Mouse (Mus musculus) neural tube, embryonic 13.5 days (tissue): Measurements from ENCODE around the gene Tcf12. TPM values are rescaled to one million over a fixed set of nuclear protein-coding genes. Genes with fewer than 3 reads are reported as not detected.

ENCODE experiments used
- ATAC-seq: fragments of 200-750 bp; cut with Nextera tagmentation; 2 replicates; pipeline ENCODE4 v1.8.0; 2017; ENCODE audit warnings: low read depth, mild to moderate bottlenecking, moderate TSS enrichment, moderate library complexity
- H3K27ac ChIP-seq: fragments of 300-500 bp; sonication (generic); replicated peaks from 2 replicates; pipeline ENCODE4 v1.5.1; 2015; ENCODE audit warnings: moderate library complexity, mild to moderate bottlenecking, inconsistent platforms
- H3K27me3 ChIP-seq: fragments of 300-500 bp; sonication (generic); 2 replicates; pipeline ENCODE4 v1.6.1; 2015; ENCODE audit warnings: mild to moderate bottlenecking, inconsistent platforms
- H3K36me3 ChIP-seq: fragments of 300-500 bp; sonication (generic); 2 replicates; pipeline ENCODE4 v1.6.1; 2015; ENCODE audit warnings: mild to moderate bottlenecking, inconsistent platforms
- H3K4me1 ChIP-seq: fragments of 300-500 bp; sonication (generic); replicated peaks from 2 replicates; pipeline ENCODE4 v1.6.1; 2015; ENCODE audit warnings: inconsistent platforms
- H3K4me2 ChIP-seq: fragments of 300-500 bp; sonication (generic); 2 replicates; pipeline ENCODE4 v1.6.1; 2015; ENCODE audit warnings: inconsistent platforms, mild to moderate bottlenecking, moderate library complexity
- H3K4me3 ChIP-seq: fragments of 300-500 bp; sonication (generic); 2 replicates; pipeline ENCODE4 v1.5.1; 2015; ENCODE audit warnings: mild to moderate bottlenecking, inconsistent platforms
- H3K9ac ChIP-seq: fragments of 300-500 bp; sonication (generic); 2 replicates; pipeline ENCODE4 v1.6.1; 2015; ENCODE audit warnings: moderate library complexity, mild to moderate bottlenecking, inconsistent platforms
- H3K9me3 ChIP-seq: fragments of 300-500 bp; sonication (generic); 2 replicates; pipeline ENCODE4 v1.6.1; 2016; ENCODE audit warnings: inconsistent platforms
- WGBS: fragments of 180-500 bp; shearing (Covaris S2); methylation state at CpG from one replicate; pipeline ENCODE4 v1.1.7; 2015; 5-methylcytosine and 5-hydroxymethylcytosine counted together
- polyA plus RNA-seq: library from polyadenylated mRNA; unstranded; fragments of >200 nt; fragmentation: Nextera tagmentation; extraction: Ambion mirVana; gene quantifications from 2 replicates; pipeline ENCODE4 v1.2.1, GENCODE M21; 2015

Gene Tcf12
- 120 and 121 TPM in 2 replicates for polyA plus RNA-seq

DNA sequence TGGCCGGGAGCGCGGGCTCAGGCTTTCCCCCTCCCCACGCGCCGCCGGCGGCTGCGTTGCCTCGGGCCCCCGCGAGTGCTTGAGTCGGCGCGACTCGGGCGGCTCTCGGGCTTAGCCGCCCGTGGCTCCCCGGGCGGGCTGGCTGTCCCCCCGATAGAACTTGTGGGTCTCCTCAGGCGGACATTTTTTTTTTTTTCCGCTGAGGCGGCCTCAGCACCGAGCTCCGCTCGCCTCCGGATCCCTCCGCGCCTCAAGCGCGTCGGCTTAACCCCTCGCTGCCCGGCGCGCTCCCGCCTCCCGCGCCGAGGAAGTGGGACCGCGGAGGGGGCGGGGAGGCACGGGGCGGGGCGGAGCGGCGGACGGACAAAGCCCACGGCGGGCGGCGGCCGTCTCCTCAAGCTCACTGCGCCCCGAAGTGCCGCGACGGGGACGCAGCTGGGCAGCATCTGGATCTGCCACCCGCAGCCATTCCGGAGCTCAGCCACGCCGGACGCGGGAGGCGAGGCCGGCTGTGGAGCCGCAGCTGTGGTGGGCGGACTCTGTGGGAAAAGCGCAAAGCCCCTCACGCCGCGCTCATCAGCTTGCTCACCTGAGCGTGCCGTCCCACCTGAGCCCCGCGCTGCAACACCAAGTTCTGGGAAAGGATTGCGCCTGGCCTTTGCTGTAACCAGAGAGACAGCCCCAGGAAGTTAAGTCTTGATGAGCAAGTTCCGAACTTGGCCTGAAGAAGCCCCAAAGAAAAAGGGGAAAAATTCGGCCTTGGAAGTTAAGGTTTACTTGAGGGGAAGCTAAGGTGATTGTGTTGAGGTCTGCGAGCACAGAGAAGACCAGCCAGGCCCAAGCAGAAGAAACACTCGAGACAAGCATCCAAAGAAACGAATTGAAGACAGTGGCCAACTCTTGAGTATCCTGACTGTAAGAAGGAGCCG lies at the start of gene Tcf12:
Gene Tcf12 (minus strand): TSS at position 250 of the 929 bp plus-strand sequence.
- Histone ChIP-seq H3K27ac (peak within 1 kb of the TSS; percentile 98), H3K4me1 (peaks cover 31% of the 10 kb centered on the region), H3K36me3 (no peaks in the 10 kb centered on the region), H3K4me3 (peak within 1 kb of the TSS; percentile 89), H3K9me3 (no peaks in the 10 kb centered on the region), H3K9ac (peak within 1 kb of the TSS; percentile 99), H3K27me3 (no peaks in the 10 kb centered on the region), H3K4me2 (peak within 1 kb of the TSS; percentile 79)
- ATAC-seq, result peak; percentile 89
- WGBS, result 2% methylated on average over 83 of the region's 88 CpGs

DNA sequence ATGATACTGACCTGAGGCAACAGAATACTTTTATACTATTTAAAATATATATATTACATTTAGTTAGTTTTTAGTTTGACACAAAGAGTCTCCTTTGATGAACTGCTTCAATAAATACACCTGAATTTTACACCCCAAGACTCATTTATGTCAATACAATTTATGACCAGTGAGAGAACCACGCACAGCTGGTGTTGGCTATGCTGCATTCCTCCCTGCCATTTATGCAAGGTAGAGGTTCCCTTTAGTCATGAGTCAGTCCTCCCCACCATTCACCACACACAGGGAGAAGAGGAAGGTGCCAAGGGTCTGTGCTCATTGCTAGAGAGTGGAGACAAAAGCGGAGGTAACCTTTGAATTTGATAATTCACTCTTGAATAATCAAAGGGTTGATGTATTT lies 46.7 kb upstream of the Tcf12 start:
- no peak overlapping the region for H3K4me3 ChIP-seq
- no peak overlapping the region for H3K27ac ChIP-seq
- no peak overlapping the region for H3K4me2 ChIP-seq
- WGBS, result 54% methylated on average over 2 of the region's 2 CpGs
- no peak for ATAC-seq
- H3K9me3 ChIP-seq, result no peaks in the 10 kb centered on the region
- no peaks in the 10 kb centered on the region for H3K27me3 ChIP-seq
- H3K4me1 ChIP-seq, result peaks cover 20% of the 10 kb centered on the region
- no peaks in the 10 kb centered on the region for H3K36me3 ChIP-seq
- H3K9ac ChIP-seq, result no peak overlapping the region

DNA sequence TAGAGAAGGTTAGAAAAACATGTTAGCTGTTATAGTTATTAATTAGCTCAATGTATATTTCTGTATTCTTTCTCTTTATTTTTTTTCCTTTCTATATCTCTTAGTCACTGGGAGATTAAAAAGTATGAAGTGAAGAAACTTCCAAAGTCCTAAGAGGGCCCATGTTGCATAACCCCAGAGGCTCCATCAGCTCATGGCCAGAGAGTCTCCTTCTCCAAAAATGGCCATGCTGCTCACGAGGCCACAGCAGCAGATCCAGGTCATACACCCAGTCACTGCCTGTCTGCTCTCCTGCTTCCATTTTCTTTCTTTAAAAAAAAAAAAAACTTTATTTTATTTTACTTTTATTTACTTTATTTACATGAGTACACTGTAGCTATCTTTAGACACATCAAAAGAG lies 45.4 kb upstream of the Tcf12 start:
- WGBS, result 87% methylated on average over 1 of the region's 1 CpGs
- peaks cover 20% of the 10 kb centered on the region for H3K4me1 ChIP-seq

DNA sequence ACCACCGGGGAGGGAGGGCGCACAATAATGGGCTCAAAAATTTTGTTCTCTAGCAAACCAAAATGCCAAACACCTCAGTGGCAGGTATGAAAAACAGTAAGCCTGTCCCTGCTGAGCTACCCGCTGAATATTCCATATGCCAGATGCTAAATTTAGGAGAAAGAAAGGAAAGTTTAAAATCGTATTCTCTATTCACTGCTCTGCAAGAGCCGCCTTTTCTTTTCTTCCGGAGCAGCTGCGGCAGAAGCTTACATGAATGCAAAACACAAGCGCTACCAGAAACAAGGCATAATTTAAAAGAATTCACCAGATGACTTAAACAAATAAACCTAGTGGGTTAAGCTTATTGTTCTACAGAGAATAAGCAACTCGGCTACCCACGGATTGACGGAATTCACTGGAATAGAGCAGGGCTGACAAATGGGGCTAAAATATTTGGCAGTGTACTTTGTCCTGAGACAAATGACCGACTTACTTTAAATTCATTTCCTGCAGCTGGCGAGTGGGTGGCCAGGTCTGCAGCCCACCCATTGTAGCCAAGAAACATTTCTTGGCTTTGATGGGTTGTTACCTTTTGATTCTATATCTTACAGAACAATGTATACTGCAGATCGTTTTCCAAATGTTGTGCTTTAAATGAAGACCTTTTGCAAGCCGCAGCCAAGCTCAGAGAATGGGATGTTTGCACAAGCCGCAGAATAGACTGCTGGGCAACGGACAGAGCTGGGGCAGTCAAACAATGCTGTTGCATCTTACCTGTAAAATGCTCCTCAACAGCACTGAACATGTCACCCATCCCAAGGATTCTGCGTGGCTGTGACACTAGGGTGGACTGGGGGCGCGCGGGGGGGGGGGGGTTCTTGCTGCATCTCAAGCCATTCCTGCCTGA lies 43.8 kb upstream of the Tcf12 start:
- peak; percentile 23; the same call in 1 of the 2 replicates for ATAC-seq
- Histone ChIP-seq H3K27ac (peak overlapping the region; percentile 47; the same call in 1 of the 2 replicates), H3K27me3 (no peaks in the 10 kb centered on the region), H3K4me2 (peak overlapping the region; percentile 57), H3K9ac (peak overlapping the region; percentile 65), H3K4me1 (peaks cover 20% of the 10 kb centered on the region), H3K36me3 (no peaks in the 10 kb centered on the region), H3K9me3 (no peaks in the 10 kb centered on the region), H3K4me3 (peak overlapping the region; percentile 27)
- WGBS, result 17% methylated on average over 21 of the region's 21 CpGs

More for the DNA sequence above, 45.4 kb upstream of the Tcf12 start:
- no peak overlapping the region for H3K9ac ChIP-seq
- no peak overlapping the region for H3K4me2 ChIP-seq
- no peak overlapping the region for H3K27ac ChIP-seq
- H3K27me3 ChIP-seq, result no peaks in the 10 kb centered on the region
- H3K9me3 ChIP-seq, result no peaks in the 10 kb centered on the region
- H3K36me3 ChIP-seq, result no peaks in the 10 kb centered on the region
- no peak overlapping the region for H3K4me3 ChIP-seq
- no peak for ATAC-seq

DNA sequence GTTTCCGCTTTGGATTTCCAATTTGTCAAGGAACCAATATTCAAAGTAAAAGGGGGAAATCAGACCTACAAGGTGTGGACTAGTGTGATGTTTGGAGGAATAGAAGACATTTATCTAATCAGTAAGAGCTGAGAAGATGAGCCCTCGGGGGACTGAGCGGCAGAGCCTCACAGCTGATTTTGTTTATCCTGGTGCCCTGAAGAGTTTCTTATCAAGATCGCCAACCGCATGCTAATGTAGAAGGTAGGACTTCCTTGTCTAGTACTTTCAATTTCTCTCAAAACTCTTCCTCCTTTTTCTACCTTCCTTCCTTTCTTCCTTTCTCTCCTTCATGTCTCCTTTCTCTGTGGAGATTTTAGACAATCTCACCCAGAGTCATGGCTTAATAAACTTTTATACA lies 32.5 kb upstream of the Tcf12 start:
- H3K27ac ChIP-seq, result no peak overlapping the region
- no peak overlapping the region for H3K4me3 ChIP-seq
- no peak overlapping the region for H3K4me2 ChIP-seq
- no peak overlapping the region for H3K9ac ChIP-seq
- no peaks in the 10 kb centered on the region for H3K36me3 ChIP-seq
- H3K27me3 ChIP-seq, result no peaks in the 10 kb centered on the region
- WGBS, result 90% methylated on average over 5 of the region's 5 CpGs
- H3K4me1 ChIP-seq, result no peaks in the 10 kb centered on the region
- H3K9me3 ChIP-seq, result no peaks in the 10 kb centered on the region
- ATAC-seq, result no peak

DNA sequence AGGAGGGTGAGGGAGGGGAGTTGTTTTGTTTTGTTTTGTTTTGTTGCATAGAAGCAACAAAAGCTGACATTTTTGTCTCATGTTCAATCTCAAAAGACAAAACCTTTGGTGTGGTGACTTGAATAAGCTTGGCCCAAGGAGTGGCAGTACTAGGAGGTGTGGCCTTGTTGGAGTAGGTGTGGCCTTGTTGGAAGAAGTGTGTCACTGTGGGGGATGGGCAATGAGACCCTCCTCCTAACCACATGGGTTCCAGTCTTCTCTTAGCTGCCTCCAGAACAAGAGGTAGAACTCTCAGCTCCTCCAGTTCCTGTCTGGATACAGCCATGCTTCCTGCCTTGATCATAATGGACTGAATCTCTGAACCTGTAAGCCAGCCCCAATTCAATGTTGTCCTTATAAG lies 26.2 kb upstream of the Tcf12 start:
- Histone ChIP-seq H3K27ac (no peak overlapping the region), H3K27me3 (no peaks in the 10 kb centered on the region), H3K36me3 (no peaks in the 10 kb centered on the region), H3K9me3 (no peaks in the 10 kb centered on the region), H3K9ac (no peak overlapping the region), H3K4me3 (no peak overlapping the region), H3K4me1 (peaks cover 8% of the 10 kb centered on the region; the same call in 1 of the 2 replicates), H3K4me2 (no peak overlapping the region)
- ATAC-seq, result no peak

DNA sequence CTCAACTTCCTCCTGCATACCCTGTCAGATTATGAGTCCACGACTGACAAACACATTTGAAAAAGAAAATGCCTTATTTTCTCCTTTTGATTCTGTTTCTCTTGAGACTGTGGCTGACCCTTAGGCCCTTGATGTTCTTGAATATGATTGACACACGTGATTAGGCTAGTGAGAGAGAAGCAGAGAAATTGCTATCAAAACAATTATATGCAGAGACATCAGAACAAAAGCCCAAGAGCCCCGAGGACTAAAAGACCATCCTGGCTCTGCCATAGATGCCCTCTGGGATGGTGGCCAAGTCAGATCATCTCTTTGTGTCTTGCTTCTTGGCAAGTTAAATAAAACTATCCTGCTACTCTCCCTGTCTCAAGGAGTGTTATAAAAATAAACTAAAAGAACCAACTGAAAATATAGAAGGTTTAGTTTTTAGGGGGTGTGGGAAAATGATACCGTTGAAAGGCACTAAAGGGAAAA lies 22.1 kb upstream of the Tcf12 start:
- no peaks in the 10 kb centered on the region for H3K27me3 ChIP-seq
- peak overlapping the region; percentile 91 for H3K27ac ChIP-seq
- H3K9ac ChIP-seq, result peak overlapping the region; percentile 77
- peak overlapping the region; percentile 55 for H3K4me3 ChIP-seq
- H3K4me1 ChIP-seq, result peaks cover 14% of the 10 kb centered on the region
- no peaks in the 10 kb centered on the region for H3K36me3 ChIP-seq
- H3K9me3 ChIP-seq, result no peaks in the 10 kb centered on the region
- ATAC-seq, result no peak
- H3K4me2 ChIP-seq, result peak overlapping the region; percentile 89
- 46% methylated on average over 4 of the region's 4 CpGs for WGBS

DNA sequence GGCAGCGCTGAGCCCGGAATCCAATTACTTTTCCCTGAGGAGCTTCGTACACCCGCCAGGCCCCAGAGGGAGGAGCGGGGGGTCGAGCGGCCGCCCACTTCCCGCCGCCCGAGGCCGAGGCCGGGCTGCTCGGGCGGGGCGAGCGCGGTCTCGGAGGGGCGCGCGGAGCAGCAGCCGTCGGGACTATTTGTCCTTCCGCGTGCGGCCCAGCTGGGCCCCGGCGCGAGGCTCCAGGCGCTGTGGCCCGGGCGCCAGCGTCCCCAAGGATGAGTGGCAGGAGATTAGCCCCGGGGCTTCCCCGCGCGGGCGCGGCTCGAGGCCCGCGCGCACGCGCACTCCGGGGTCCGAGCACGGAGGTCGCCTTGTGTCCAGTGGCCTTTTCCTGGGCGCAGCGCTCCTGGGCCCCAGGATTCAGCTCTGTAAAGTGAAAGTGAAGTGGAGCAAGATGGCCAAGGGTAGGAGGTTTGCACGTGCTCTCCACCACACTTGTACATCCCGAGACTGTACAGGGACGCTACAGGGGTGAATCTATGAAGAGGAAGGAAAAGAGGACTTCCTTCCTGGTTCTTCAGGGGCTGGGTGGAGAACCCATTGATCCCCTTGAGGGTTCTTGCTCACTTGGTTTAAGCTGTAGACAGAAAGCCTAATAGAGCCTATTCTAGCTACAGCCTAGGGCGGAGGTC lies 21.6 kb upstream of the Tcf12 start:
- Histone ChIP-seq H3K4me1 (peaks cover 14% of the 10 kb centered on the region), H3K4me3 (peak overlapping the region; percentile 55), H3K4me2 (peak overlapping the region; percentile 89), H3K27ac (peak overlapping the region; percentile 91), H3K9me3 (no peaks in the 10 kb centered on the region), H3K27me3 (no peaks in the 10 kb centered on the region), H3K9ac (peak overlapping the region; percentile 77), H3K36me3 (no peaks in the 10 kb centered on the region)
- ATAC-seq, result peak; percentile 90
- 3% methylated on average over 55 of the region's 56 CpGs for WGBS

DNA sequence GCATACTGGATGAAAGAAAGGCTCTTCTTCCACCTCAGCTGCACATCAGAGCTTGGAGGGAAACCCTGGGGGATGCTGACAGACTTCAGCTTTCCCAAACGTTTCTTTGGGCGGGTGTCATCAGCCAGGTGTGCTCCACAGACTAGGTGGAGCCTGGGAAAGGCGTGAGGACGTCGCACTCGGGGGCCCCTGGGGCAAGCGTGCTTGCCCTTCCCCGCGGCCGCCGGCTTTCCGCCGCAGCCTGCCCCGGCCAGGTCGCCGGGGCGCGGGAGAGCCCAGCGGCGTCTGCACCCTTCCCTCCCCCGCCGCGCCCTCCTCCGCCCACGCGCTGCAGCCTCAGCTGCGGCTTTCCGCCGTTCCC lies 21.0 kb upstream of the Tcf12 start:
- Histone ChIP-seq H3K4me3 (peak overlapping the region; percentile 55), H3K27ac (peak overlapping the region; percentile 91), H3K9me3 (no peaks in the 10 kb centered on the region), H3K36me3 (no peaks in the 10 kb centered on the region), H3K4me2 (peak overlapping the region; percentile 89), H3K9ac (peak overlapping the region; percentile 77), H3K4me1 (peaks cover 14% of the 10 kb centered on the region), H3K27me3 (no peaks in the 10 kb centered on the region)
- WGBS, result under 1% methylated on average over 23 of the region's 29 CpGs
- ATAC-seq, result peak; percentile 25; the same call in 1 of the 2 replicates

DNA sequence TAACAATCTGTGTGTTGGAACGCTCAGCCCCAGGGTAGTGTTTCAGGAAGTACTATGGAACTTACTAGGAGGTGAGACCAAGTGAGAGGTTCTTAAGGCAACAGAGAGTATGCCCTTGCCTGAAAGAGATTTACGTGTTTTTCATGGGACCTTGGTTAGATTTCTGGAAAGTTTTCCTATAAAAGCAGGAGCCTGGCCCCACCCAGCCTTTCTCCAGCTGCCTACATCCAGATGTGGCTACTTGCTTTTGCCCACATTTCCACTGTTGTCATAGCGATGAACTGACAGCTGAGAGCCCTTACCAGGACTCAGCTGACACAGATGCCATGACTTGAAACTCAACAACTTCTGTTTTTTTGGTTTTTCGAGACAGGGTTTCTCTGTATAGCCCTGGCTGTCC lies 18.2 kb upstream of the Tcf12 start:
- H3K4me2 ChIP-seq, result no peak overlapping the region
- H3K36me3 ChIP-seq, result no peaks in the 10 kb centered on the region
- 89% methylated on average over 4 of the region's 4 CpGs for WGBS
- no peak overlapping the region for H3K4me3 ChIP-seq
- H3K9me3 ChIP-seq, result no peaks in the 10 kb centered on the region
- H3K27ac ChIP-seq, result no peak overlapping the region
- no peaks in the 10 kb centered on the region for H3K27me3 ChIP-seq
- H3K9ac ChIP-seq, result no peak overlapping the region
- H3K4me1 ChIP-seq, result peaks cover 14% of the 10 kb centered on the region
- no peak for ATAC-seq

DNA sequence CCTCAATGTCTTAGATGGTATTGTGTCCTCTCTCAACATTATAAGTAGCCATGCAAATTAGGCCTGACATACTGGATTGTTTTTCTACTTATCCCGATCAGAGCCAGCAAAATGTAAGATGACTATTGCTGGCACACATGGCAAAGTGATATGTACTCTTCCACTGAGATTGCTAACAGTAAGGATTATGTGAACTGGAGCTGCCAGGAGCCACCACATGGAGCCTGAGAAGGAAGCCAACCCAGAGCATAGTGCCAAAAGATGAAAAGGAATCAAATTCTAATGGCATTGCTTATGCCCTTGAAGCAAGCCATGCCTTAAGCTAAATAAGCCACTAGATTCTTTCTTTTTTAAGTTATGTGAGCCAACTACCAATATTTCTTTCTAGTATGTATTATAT lies 13.8 kb upstream of the Tcf12 start:
- no peak for ATAC-seq
- Histone ChIP-seq H3K27me3 (no peaks in the 10 kb centered on the region), H3K27ac (no peak overlapping the region), H3K4me1 (no peaks in the 10 kb centered on the region), H3K9ac (no peak overlapping the region), H3K36me3 (no peaks in the 10 kb centered on the region), H3K4me2 (no peak overlapping the region), H3K9me3 (no peaks in the 10 kb centered on the region), H3K4me3 (no peak overlapping the region)
- 80% methylated on average over 1 of the region's 1 CpGs for WGBS
